Mouse (Mus musculus): Measurements from ENCODE around the gene Mtrr.

DNA sequence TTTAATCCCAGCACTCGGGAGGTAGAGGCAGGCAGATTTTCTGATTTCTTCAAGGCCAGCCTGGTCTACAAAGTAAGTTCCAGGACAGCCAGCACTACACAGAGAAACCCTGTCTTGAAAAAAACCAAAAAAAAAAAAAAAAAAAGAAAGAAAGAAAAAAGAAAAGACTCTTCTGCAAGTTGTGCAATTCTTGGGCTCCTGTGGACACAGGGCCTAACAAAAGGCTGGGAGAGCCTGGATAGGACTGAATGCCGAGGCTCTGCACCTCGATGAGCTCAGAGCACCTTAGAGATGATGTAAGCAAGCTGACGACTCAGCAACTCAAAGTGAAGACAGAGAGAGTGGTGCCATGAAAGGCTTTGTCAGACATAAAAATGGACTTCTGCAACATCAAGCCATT, 7.6 kb downstream of the Mtrr start:
- no peak for TF ChIP-seq POLR2A (IDR thresholded peaks at IDR 0.05; ENCODE audit: borderline replicate concordance, low read depth, low read length)
- no peak for TF ChIP-seq CTCF (IDR thresholded peaks at IDR 0.05; ENCODE audit: low read depth, low read length)

Measured in bone marrow macrophage, adult 2 months (primary cell).